Mouse (Mus musculus) erythroblast, adult 5-6 weeks (primary cell): ENCODE measurements around the gene Cideb. TPM values are rescaled to one million over a fixed set of nuclear protein-coding genes. Genes with fewer than 3 reads are reported as not detected.

Experiments used
- ATAC-seq: replicated peaks from 2 replicates; pipeline ENCODE4 v1.8.0; 2016; ENCODE audit warnings: moderate number of reproducible peaks, mild to moderate bottlenecking, moderate TSS enrichment, inconsistent platforms; ENCODE audit not compliant: poor library complexity, low FRiP score, severe bottlenecking
- total RNA-seq, 2 experiments: library from RNA; stranded (forward) in 1 of 2; stranded (reverse) in 1 of 2; fragments of 150-400 nt in 1 of 2; fragments of 200-764, 138-1000 nt in 1 of 2; gene quantifications; 2 replicates each; pipeline versions ENCODE4 v1.2.3 to v1.2.4; 2015 to 2017; ENCODE audit warnings: low replicate concordance in 2 of 2

The Cideb gene
- total RNA-seq, 2 experiments from 2014 or later: 0.94 TPM; not detected in 1

DNA sequence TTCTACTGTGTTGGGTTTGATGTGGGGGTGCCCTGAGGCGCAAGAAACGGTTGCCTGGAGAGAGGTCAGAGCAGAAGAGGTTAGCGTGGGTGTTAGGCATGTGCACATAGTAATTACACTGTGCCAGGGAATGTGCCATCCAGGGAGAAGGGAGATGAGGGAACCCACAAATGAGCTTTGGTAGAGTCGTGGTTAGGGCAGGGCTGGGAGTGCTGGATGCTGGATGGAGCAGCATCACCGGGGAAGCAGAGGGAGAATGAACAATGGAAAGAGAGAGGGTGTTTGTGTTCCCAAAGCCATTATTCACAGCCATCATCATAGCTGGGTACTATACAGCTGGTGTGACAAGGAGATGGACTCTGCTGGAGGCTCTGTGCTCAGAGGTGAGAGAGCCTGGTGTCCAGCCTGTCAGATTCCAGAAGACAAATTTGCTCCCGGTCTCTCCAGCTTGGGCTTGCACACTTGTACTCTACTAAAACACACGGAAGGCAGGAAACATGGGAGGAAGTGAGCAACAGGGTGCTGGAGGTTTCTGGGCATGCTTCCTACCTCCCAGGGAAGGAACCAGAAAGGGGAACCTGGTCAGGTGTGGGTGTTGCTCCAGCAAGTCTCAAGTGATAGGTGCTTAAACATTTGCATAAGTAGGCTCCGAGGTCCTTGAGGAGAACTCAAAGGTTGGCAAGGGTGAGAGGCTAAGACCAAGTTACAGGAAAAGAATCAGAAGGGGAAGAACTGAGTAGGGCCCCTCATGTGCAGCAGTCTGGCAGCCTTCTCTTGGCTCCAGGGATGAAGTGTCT, 30.2 kb downstream of the Cideb start:
- no peak for ATAC-seq

DNA sequence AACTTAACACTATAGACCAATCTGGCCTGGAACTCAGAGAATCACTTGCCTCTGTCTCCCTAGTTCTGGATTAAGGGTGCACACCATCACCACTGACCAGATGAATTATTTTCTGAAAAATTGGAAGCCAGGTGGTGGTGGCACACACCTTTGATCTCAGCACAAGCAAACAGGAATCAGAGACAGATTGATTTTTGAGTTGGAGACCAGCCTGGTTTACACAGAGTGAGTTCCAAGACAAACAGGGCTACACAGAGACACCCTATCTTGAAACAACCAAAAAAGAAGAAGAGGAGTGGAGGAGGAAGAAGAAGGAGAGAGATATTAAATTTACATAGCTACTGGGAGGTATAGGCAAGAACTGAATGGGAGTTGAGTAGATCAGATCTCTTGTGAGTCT, 32.0 kb downstream of the Cideb start:
- ATAC-seq: no peak

GRCm38 (mm10) chr14:55724411-55724871, 33.8 kb downstream of the Cideb start:
- ATAC-seq: no peak

- ATAC-seq: peak; percentile 42; the same call in 1 of the 2 replicates
Measured at GRCm38 (mm10) chr14:55723433-55723832, 34.8 kb downstream of the Cideb start.

DNA sequence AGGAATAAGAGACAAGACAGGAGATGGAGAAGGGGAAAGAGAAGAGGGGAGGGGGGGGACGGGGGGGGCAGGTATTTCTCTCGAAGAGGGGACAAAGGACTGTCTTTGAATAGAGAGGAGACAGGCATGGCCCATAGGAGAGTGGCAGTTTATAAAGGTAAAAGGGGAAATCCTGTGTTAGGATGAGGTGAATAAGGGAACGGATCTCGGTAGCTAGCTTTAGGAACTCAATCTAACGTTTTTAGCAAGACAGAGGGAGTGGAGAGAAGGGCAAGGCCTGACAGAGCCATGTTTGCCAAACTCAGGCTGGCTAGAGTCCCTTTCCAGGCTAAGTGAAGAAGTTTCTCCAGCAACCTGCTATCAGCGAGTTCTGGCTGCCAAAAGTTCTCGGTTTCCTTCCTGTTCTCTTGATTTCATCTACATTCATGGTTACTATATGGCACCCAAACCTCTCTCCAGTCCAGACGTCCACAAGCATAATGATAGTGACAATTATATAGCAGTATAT, 35.8 kb downstream of the Cideb start:
- no peak for ATAC-seq

DNA sequence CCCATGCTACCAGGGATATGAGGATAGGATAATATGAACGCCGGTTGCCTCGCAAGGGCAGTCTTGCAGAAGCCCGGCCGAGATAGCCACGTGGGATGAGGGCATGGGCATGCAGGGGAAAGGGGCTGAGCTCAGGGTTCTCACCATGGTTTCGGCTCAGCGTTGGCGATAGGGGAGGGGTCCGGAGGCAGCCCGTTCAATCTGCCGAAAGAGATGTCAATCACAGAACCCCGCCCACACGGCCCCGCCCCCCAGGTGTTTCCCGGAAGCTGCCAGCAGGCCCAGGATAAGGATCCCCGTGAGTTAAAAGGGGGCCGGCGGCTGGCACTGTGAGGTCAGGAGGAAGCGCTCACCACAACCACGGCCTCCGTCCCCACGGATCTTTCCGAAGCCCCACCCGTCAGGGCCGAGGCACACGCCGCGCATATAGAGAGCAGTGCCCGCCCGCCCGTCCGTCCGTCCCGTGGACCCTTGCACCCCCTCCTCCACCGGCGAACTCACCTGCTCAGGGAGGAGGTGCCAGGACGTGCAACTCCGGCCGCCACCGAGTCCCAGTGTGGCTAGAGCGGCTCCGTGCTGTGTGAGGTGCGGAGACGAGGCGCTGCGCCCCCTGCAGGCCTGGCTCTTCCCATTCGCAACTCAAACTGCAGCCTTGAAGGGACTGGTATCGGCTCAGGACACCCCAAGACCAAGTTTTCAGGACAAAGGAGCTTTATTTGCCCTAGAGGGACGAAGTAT, 36.4 kb downstream of the Cideb start, which contains the start of gene Rabggta:
TSS of gene Rabggta (minus strand) at position 564 of the 738 bp plus-strand sequence.
- ATAC-seq: peak; percentile 93

DNA sequence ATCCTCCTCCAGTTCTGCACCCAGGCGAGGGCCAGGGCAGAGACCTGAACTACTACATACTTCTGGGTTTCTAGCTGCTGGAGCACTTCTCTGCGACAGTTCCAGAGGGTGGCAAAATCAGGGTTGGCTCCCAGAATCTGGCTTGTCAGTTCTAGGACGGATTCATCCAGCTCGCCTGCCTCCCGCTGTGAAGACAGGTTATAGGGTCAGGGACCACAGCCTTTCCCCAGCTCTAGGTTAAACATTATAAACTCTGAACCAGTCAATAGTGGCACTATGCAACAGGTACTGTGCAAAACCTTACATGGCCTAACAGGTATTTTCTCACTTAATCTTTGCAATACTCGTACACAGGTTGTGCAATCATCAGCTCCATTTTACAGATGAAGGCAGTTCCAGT, 37.2 kb downstream of the Cideb start:
- ATAC-seq: no peak

- no peak for ATAC-seq
Measured at GRCm38 (mm10) chr14:55720666-55721065, 37.6 kb downstream of the Cideb start.

GRCm38 (mm10) chr14:55719737-55720136, 38.5 kb downstream of the Cideb start:
- ATAC-seq: no peak

DNA sequence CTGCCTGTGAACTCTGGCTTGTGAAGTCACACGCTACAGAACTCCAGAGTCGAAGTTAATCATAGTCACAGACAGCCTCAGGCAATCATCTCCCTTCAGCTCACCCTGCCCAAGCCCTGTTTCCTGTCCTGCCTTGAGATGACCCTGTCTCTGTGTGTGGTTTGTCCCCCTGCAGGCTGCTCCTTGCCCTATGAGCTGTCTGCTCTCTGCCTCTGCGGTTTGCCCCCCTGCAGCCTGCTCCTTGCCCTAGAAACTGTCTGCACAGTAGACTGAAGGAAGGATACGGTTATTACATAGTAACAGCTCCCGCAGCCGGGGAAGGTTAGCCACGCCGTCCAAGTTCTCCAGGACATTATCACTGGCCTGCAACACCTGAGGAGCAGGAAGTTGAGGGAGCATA, 41.4 kb downstream of the Cideb start:
- no peak for ATAC-seq

DNA sequence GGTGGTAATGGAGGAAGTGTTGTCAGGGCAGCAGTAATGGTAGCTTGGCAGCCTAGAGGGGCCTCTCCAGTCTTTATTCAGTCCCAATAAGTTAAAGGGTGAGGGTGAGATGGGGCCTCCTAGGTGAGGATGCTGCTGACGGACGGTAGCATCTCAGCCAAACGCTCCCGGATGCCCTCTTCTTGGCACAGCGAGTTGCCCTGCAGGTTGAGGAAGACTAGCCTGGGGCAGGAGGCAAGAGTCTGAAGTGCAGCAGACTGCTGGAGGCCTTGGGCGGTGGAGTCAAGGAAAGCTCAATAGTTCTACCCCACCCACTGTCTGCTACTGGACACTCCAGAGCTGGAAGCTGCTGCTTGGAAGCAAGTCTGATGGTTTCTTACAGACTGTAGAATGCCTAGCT, 42.0 kb downstream of the Cideb start:
- no peak for ATAC-seq

DNA sequence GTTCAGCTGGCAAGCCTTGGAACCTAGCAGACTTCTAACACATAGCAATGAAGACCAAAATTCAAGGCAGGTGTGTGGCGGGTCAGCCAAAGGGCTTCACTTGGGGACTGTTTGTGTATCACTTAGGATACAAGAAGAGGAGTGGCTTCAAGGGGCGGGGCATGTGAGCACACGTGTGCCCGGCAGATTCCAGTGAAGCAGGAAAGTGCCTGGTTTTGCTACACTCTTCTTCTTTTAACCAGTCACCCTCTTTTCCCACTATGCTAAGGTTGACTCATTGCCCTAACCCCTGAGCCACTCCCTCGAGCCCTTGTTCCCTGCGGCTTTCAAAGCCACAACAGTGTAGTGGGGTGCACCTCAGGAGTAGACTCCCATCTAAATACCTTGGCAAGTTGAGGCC, 43.4 kb downstream of the Cideb start:
- no peak for ATAC-seq

DNA sequence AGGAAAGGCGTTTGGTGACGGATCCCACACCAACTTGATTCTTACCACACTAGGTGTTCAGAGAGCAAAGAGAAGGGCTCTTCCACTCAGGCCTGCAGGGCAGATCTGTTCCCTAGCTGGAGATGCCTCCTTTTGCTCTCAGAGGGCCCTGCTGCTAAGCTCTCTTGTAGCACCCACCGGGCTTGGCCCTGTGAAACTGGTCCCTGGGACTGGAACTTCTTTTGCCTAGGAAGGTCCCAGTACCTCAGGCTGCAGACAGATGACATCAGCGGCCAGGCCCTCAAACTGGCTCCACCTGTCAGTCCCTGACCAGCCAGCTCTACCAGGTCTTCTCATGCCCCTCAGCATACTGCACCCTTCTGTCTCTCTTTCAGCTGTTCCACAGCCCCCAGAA, 44.5 kb downstream of the Cideb start, which contains the start of gene Tgm1:
TSS of gene Tgm1 (minus strand) at position 198 of the 394 bp plus-strand sequence.
- no peak for ATAC-seq

DNA sequence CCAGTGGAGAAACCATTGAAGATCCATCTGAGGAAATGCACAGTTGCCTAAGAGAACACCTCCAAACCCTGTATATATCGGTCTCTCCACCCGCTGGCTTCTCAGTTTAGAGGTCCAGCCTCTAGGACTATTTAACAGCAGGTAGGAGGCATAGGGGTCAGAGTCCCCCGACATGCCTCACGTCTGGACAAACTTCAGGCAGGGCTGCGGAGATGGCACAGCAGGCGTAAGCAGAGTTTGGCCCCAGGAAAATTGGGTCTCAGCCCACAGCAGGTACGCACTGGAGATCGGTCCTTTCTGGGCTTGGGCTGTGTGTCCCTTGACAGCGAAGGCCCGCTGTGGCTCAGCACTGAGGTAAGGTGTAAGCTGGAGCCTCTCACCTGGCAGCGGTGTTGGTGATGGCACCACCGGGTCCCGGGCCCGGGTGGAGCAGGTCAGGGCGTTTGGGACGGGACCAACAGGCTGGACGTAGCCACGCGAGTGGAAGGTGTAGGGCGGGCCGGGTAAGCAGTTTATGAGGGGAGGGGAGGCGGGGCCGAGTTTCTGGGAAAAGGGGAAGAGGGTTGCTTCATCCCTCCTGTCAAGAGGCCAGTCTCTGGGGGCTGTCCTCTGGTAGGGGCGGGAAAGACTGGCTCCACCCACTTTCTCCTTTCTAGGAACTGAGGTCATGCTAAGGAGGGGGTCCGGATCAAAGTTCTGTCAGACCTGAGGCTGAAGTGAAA, 45.1 kb downstream of the Cideb start:
- no peak for ATAC-seq

- no peak for ATAC-seq
Measured at GRCm38 (mm10) chr14:55711786-55712185, 46.5 kb downstream of the Cideb start.

DNA sequence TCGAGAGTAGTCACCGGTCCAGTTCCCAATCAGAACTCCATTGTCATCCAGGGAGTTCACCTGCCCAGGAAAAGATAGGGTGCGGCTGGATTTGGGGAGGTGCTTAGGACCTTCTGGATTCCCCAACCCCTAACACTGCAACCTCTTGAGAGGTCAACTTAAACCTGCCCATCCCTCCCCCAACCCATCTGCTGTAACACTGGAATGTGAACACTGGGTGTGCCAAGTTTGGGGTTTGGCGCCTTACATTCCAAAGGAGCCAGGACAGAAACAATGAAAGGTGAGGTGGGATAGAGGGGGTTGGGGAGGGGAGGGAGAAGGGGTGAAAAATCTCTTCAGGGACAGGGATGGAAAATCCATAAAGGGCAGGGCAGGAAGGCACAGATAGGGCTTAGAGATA, 48.7 kb downstream of the Cideb start:
- ATAC-seq: no peak

- no peak for ATAC-seq
Measured at GRCm38 (mm10) chr14:55707397-55707796, 50.9 kb downstream of the Cideb start.

DNA sequence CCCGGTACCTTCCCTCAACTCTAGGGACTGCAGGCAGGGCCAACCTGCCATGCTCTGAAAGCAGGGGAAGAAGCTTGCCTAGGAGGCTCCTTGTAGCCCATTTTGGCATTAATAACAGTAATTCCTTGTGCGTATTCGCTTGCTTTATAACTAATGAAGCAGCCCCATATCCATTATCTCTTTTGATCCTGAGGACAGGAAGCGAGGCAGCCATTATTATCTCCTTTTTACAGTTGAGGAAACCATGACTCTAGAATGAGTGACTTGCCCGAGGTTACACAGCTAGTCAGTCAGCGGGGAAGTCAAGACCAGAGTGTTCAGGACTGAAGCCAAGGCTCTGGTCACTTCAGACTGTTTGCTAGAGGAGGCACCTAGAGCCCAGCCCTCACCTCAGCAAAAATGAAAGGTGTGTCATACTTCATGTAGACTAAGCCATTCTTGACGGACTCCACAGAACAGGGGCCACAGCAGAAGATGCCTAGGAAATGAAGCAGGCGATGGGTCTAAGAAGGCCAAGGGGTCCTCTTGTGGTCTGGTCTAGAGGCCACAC, 52.1 kb downstream of the Cideb start:
- ATAC-seq: no peak
